Mouse (Mus musculus): ENCODE measurements at regions not wholly inside any gene's neighbourhood (a gene's known extent, or its start where the extent isn't known, plus 50 kb on each side); places are given as distances from the start of the nearest gene placed in this dataset.

- DNase-seq, result peak in 1 of 2 experiments; percentile 2
Measured at GRCm38 (mm10) chr4:9935949-9936348, 938.3 kb upstream of the 2610301B20Rik start.

DNA sequence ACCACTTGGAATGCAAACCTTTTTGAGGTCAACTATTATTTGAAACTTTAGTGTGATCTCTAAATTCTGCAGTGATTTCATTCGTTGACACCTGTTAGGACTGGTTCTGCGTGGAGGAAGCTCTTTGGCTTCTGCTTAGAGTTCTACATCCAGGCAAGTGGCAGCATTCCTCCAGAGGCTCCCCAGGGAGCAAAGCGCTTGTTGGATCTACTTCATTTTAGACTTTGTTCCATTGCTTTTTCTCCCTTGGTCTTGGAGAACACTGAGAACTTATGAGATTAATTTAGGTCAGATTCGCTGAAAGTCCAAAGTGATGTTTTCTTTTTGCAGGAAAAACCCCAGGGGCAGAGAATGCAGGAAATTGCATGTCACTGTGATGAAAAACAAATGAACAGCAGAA lies 922.9 kb upstream of the 2610301B20Rik start:
- no peak for DNase-seq

- no peak for DNase-seq
Measured at GRCm38 (mm10) chr4:9974631-9975030, 899.7 kb upstream of the 2610301B20Rik start.

GRCm38 (mm10) chr4:9981354-9982040 lies 892.8 kb upstream of the 2610301B20Rik start:
- peak in 1 of 2 experiments; percentile 8 for DNase-seq

- no peak for DNase-seq
Measured at GRCm38 (mm10) chr4:9982786-9983525, 891.3 kb upstream of the 2610301B20Rik start.

GRCm38 (mm10) chr4:9993871-9994270 lies 880.4 kb upstream of the 2610301B20Rik start:
- no peak for DNase-seq

GRCm38 (mm10) chr4:9994466-9994865 lies 879.8 kb upstream of the 2610301B20Rik start:
- DNase-seq, result no peak

GRCm38 (mm10) chr4:10030316-10030715 lies 844.0 kb upstream of the 2610301B20Rik start:
- DNase-seq, result no peak

GRCm38 (mm10) chr4:10031764-10032163 lies 842.5 kb upstream of the 2610301B20Rik start:
- DNase-seq, result no peak

GRCm38 (mm10) chr4:10035336-10035735 lies 839.0 kb upstream of the 2610301B20Rik start:
- no peak for DNase-seq

- no peak for DNase-seq
Measured at GRCm38 (mm10) chr4:10041301-10042093, 832.8 kb upstream of the 2610301B20Rik start.

DNA sequence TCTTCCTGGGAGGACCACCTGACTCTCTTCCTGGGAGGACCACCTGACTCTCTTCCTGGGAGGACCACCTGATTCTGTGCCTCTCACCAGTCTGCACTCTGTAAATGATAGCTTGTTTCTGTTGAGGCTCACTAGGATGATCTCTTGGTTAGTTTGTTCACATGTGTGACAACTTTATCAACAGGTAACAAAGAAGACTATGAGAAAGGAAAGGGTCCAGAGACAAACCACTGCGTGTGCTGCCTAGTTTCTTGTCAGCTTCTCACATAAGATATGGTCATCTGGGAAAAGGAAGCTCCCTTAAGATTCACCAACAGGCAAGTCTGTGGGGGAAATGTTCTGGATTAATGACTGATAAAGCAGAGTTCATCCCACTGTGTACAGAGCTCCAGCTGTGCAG lies 825.5 kb upstream of the 2610301B20Rik start:
- no peak for DNase-seq

GRCm38 (mm10) chr4:10049411-10049810 lies 824.9 kb upstream of the 2610301B20Rik start:
- DNase-seq, result no peak

DNA sequence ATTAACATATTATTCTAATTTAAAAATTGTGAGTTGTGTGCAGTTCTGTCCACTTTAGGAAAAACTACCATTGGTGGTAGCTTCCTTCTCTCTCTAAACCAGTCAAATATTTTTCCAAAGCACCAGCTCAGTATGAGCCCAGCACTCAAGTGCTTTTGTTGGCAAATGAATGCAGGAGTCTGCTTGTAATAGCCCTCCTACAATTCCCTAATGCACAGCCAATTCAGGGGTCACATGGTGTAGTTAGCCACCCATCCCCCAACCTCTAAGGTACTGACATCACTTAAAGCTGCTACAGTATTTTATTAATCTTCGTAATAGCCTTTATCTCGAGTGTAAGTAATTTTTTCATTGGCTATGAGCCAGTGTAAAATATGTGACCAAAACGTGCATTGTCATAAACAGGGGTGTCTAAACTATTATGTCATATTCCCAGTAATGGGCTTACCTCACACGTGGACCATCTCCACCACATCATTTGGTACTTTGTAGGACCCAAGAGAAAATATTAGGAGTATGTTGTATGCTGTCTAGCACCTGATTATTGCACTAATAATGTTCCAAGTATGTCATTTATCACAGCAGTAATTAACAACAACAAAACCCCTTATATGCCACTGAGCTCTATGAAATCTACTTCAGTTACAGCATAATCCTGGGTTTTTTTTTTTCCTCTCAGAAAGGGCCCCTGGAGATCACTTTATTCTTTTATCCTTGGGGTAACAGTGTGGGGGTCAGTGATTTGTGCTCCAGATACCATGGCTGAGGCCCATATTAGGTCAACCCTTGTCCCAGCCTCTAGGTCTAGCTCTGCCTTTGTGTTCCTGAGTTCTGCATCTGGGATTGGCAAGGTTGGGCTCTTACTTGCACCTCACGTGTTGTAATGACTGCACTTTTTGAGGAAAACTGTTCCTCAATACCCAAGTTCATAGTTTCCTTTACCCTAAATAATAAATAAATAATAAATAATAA lies 822.7 kb upstream of the 2610301B20Rik start:
- DNase-seq, result no peak

GRCm38 (mm10) chr4:10052869-10053268 lies 821.4 kb upstream of the 2610301B20Rik start:
- no peak for DNase-seq

DNA sequence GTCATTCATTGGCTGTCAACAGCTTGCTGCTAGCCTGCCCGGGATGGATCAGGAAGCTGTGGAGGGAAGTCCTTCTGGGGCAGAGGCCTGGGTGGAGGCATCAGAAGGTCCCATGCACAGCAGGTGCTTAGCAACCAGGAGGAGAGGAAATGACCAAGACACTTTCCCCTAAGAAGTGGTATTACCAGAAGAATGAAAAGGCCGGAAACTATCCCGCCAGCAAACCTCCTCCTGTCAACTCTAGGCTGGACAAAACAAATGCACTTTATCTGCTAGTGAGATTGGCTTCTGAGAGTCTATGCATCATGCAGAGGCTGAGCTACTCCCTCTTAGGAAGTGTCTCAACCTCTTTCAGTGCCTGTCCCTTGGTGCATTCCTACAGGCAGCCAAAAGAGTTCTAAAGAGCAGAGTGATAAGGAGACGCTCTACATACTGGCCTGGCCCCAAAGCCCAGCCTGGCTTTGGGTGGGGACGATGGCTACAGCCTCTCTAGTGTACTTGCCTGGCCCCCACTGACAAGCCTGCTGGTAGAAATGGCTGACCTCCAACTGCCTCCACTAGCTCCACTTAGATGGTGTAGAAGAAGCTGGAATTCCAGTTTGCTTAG lies 801.7 kb upstream of the 2610301B20Rik start:
- DNase-seq, result no peak

DNA sequence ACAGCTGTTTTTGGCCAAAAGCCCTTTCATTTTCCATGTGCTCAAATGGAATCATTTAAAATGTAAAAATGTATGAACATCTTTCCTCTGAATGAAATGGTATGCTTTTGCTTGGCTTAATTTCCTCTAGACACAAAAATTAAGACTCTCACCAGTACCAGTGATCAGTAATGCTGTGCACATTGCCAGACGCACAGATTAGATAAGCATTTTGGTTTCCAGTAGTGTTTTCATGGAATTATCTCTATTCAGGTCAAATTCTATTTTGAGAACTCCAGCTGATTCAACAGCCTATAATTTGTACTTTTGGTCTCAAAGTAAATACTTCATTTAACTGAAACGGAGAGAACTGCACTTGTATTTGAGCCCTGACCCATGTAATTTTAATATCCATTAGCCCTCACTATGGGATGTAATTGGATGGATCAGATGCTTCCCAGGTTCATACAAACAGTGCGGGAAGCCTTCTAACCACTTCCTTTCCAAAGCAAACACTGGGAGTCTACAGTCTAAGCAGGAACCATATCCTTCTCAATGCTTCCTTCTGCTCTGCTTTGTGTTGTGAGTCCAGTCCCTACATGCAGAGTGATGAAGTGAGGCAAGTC lies 794.6 kb upstream of the 2610301B20Rik start:
- DNase-seq, result no peak

- no peak for DNase-seq
Measured at GRCm38 (mm10) chr4:10114831-10115230, 759.5 kb upstream of the 2610301B20Rik start.

DNA sequence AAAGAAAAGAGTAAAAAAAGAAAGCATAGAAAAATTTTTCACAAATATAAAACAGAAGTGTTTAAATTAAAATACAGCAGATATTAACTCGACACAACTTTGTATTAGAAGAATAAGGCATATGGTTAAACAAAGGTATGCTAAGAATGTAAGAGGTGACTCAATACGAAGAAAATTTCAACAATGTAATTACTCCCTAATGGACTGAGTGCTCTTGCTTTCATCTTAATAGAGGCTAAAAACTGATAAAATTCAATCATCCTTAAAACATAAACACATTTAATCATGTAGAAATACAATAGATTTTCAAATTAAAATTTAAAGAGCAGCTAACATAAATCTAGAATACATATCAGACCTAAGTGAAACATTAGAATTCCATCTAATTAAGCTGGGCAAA lies 756.3 kb upstream of the 2610301B20Rik start:
- DNase-seq, result no peak

- DNase-seq, result no peak
Measured at GRCm38 (mm10) chr4:10124252-10124651, 750.0 kb upstream of the 2610301B20Rik start.

GRCm38 (mm10) chr4:10141238-10141934 lies 732.9 kb upstream of the 2610301B20Rik start:
- peak in 1 of 2 experiments; percentile 9 for DNase-seq
